Mouse (Mus musculus) erythroblast, embryonic 14.5 days (primary cell): ENCODE data around the gene Ly6g6d.

Experiments
- GATA1 ChIP-seq: IDR thresholded peaks from 2 replicates; pipeline ENCODE4 v1.6.1; 2012; ENCODE audit warnings: low read length, inconsistent platforms, mixed read lengths
- TAL1 ChIP-seq: IDR thresholded peaks from 3 replicates; pipeline ENCODE4 v1.6.1; 2012; ENCODE audit warnings: low read length, inconsistent platforms, mixed read lengths

DNA sequence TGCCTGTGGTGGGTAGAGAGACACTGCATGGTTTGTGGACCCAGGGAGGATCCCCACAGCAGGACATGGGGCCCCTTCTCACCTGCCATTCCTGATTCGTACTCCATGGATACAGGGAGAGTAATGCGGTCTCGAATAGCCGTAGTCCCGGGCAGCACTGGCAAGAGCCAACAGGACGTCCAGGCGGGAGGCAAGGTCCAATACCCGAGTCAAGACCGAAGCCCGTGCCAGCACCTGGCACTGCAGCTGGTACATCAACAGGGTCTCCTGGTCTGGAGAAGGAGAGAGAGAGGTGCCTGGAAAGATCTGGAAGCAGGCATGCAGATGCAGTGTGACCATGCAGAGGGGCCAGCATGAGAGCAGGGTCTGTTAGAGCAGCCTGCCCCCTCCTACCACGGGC lies 46.6 kb downstream of the Ly6g6d start:
- no peak for TF ChIP-seq TAL1
- TF ChIP-seq GATA1 = no peak
